Mouse (Mus musculus) liver (tissue): ENCODE results near the gene Gm10408.
"Not testable (repeated sequence)": the region's sequence is repeated elsewhere in the genome, so short reads cannot be mapped to it uniquely, and the experiment has no call there.

ENCODE experiments used
- DNase-seq: peaks from one replicate; pipeline ENCODE4 v3.0.0-alpha.2; 2020; ENCODE audit warnings: mixed read lengths

The Gm10408 gene

GRCm38 (mm10) chr14:3449079-3449478 lies at the start of gene Gm10408:
Gm10408 (plus strand) TSS chr14:3449379.
- not testable (repeated sequence) for DNase-seq

DNA sequence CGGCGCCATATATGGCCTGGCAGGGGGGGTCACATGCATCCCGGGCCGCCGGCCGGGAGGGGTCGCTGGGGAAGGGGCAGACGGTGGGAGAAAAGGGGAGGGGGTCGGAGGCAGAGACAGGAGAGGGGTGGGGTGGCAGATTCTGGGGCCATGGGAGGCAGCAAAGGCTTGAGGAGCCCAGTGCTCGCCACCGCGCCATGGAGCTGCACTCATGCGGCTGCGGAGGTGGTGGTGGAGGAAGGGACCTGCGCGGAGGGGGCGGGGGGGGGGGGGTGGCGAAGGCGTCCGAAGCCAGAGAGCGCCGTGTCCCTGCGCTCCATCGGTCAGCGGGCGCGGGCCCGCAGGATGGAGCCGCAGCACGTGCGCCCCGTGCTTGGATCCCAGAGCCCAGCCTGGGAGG lies 36.9 kb upstream of the Gm10408 start, which contains the start of gene Gm10409:
Gene Gm10409 (plus strand): TSS at position 301 of the 400 bp plus-strand sequence.
- DNase-seq = not testable (repeated sequence)

GRCm38 (mm10) chr14:3427803-3428202 lies 21.4 kb upstream of the Gm10408 start, which contains the start of gene Gm3005:
Gm3005 (plus strand) TSS chr14:3428103.
- DNase-seq = not testable (repeated sequence)
